Mouse (Mus musculus): ENCODE results near the gene Otud1.

The Otud1 gene

DNA sequence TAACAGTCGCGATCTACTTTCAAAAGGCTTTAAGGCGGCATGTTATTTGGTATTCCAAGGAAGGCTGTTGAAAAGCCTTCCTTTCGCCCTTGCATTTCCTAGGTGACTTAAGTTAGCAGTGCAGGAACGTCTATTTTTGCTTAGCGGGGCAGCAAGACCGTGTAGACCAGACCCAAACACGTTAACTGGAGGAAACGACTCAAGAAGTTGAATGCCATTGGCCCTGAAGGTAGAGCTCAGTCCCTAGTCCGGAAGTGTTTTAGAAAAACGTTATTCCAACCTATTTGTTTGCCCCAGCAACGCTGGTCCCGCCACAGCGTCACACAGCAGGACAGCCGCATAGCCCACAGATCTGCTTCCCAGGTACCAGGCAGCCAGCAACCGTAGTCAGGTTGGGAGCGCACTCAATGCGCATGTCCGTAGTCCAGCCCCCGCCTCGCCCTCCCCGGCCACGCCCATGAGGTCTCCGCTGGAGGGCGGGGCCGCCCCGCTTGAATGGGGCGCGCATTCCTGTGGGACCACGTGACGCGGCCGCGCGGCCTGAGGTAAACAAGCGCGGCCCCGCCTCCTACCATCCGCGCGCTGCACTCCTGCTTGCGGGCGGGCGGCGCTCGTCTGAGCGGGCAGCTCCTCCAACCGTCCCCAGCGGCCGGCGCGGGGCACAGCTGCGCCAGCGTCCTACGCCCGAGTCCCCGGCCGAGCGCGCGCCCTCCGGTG, at the start of gene Otud1:
Otud1 (plus strand) TSS at position 595 of the 717 bp plus-strand sequence.
- peak; percentile 97 for DNase-seq

GRCm38 (mm10) chr2:19607852-19608251, 49.7 kb upstream of the Otud1 start:
- DNase-seq = no peak

- DNase-seq = no peak
These were observed 49.0 kb upstream of the Otud1 start for GRCm38 (mm10) chr2:19608410-19609073.

DNA sequence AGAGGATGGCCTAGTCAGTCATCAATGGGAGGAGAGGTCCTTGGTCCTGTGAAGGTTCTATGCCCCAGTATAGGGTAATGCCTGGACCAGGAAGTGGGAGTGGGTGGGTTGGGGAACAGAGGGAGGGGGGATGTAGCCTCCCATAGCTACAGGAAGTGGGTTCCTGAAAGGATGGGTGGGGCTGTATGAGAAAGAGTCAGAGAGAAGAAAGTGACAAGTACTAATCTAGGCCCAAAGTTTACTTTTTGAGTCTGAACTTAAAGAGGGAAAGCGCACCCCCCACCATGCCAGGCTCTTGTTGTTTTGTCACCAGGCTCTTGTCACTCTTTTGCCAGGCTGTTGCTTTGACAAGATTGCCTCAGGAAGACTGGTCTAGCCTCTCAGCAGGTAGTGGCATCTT, 35.5 kb upstream of the Otud1 start:
- no peak for DNase-seq

DNA sequence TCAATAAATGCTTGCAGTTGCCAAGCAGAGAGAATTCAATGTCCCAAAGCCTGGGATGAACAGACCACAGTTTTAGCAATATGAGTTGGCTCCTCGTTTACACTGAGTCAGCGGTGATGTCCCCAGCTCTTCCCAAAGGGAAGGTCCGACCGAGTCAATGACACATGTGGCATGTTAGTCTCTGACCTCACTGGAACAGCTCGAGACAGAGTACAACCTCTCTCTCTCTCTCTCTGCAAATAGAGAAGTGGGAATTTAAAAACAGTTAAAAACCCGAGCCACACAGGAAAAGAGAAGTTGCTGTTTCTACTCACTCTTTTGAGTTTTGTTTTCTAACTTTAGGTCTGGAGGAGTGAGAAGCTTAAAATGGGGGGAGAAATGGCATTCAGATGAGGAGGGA, 30.5 kb upstream of the Otud1 start:
- no peak for DNase-seq

DNA sequence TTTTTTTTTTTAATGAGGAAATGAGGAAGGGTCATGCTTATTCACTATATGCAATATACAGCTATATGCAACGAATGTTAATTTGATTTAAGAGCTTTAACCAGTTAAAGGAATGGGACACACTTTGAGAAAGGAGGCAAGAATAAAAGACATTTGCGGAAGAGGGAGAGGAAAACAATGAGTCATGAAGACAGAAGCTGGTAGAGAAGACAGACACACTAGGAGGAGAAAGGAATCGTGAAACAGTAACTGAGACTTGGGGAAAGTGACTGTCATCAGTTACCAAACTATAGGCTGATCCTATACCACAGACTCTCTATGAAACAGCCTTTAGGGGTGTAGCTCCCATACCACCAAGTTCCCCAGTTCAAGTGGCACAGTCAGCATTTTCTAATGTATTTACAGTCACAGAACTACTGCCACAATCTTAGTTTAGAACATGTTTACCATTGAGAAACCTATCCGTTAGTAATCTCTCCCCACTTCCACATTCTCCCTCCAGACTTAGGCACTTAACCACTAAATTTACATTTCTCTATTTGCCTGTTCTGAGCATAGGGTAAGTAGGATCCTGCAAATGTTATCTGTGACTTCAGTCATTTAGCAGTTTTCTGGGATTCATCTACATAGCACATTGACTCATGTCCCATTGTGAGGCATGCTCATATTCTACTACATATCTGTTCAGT, 29.5 kb upstream of the Otud1 start:
- no peak for DNase-seq

- DNase-seq = no peak
These were observed 27.0 kb upstream of the Otud1 start for GRCm38 (mm10) chr2:19630544-19630943.

- no peak for DNase-seq
These were observed 24.1 kb upstream of the Otud1 start for GRCm38 (mm10) chr2:19633406-19633920.

DNA sequence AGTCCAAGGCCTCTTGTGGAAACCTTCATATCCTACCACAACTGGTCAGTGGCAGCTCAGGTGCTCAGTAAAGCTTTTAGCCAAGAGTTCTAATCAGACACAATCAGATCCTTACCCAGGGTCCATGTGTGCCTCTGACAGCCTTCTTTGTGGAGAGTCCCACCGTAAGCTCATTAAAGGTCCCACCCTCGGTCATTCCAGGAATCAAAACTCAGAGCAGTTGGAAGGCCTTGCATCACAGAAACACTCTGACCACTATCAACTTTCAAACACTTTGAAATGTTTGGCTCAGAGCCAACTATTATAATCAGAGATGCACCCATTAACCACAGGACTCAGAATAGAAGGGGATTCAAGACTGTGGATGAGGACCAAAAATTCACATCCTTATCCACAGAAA, 12.4 kb upstream of the Otud1 start:
- DNase-seq = no peak

DNA sequence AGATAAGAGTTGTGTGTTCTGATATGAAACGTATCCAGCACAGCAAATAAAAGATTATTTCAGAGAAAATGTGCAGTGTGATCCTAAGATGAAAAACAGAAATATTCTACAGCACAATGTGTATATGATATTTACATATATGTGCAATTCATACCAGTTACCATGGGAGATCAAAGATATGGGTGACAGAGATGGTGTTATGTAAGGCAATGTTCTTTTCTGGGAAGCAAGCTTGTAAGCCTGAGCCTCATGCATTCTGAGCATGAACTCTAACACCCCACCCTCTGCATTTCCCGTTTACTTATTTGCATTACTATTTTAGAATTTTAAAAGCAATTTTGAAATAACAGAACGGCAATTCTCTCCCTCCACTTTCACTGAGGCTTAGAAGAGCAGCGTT, 11.4 kb upstream of the Otud1 start:
- no peak for DNase-seq

DNA sequence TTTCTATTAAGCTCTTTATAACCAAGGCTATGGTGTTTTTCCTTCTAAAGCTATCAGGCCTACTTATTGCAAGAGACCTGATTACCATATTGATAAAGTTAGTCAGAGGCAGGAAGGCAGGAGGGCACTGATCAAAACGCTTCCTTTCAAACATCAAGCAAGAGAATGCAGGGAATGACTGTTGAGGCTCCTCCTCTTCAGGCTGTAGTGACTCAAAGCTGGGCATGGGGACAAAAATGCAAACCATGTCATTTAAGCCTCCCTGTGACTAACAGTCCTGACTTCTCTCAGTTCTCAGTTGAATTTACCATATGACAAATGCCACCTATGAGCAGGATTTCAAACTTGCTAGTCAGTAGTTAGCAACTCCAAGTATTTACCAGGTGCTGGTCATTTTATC, 10.6 kb upstream of the Otud1 start:
- DNase-seq = no peak

DNA sequence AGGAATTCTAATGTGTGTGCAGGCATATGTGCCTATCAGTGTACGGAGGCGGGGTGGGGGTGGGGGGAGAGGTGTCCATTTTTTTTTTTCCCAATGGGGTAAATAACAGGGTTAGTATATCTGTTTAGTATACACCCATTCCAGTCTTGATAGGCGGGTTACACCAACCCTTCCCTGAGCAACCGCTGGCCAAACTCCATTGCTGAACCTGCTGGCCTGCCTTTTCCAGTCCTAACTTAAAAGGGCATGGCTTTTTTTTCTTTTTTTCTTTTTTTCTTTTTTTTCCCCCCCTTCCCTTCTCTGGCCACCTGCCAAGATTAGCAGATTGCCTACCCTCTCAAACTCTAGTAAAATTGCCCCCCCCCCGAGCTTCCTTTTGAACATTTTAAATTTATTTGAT, 1.1 kb upstream of the Otud1 start:
- no peak for DNase-seq

DNA sequence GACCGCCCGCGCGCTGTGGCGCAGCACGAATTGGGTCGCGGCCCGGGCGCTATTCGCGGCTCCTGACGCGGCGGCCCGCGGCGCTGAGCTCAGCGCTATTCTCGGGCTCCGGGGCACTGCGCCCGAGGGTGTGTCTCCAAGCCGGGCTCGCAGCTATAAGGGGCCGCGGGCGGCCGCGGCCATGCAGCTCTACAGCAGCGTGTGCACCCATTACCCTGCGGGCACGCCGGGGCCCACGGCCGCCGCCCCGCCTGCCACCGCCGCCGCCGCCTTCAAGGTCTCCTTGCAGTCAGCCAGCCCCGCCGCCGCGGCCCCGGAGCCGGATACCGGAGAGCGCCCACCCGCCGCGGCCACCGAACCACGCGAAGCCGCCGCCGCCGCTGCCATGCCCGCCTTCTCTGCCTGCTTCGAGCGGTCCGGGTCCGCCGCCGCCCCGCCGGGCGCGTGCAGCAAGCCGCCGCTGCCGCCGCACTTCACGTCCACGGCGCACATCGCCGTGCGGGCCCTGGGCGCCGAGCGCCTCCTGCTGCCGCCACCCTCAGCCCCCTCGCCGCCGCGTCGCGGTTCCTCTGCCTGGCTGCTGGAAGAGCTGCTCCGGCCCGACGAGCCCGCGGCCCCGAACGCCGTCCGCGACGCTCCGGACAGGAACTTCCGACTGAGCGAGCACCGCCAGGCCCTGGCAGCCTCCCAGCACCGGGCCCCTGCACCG, 483 bp downstream of the Otud1 start:
- DNase-seq = peak; percentile 60

GRCm38 (mm10) chr2:19658661-19659384, 1.3 kb downstream of the Otud1 start:
- DNase-seq = peak; percentile 23

- DNase-seq = no peak
These were observed 3.3 kb downstream of the Otud1 start for GRCm38 (mm10) chr2:19660875-19661274.

GRCm38 (mm10) chr2:19663146-19663848, 5.7 kb downstream of the Otud1 start:
- DNase-seq = no peak

GRCm38 (mm10) chr2:19664147-19664546, 6.6 kb downstream of the Otud1 start:
- no peak for DNase-seq

GRCm38 (mm10) chr2:19664555-19665475, 7.3 kb downstream of the Otud1 start:
- no peak for DNase-seq

GRCm38 (mm10) chr2:19665841-19666240, 8.3 kb downstream of the Otud1 start:
- no peak for DNase-seq

- no peak for DNase-seq
These were observed 13.5 kb downstream of the Otud1 start for GRCm38 (mm10) chr2:19670851-19671688.
